Mouse (Mus musculus) cortical plate, adult 2 months (tissue): Measurements from ENCODE around the gene Cplane1.

Experiments used
- CTCF ChIP-seq: fragments of 200-500 bp; IDR thresholded peaks from 2 replicates; pipeline ENCODE4 v1.5.1; 2011; ENCODE audit warnings: mild to moderate bottlenecking, control low read depth, low read length; ENCODE audit not compliant: insufficient read depth; ENCODE audit errors: extremely low read depth
- POLR2A ChIP-seq: fragments of 200-500 bp; IDR thresholded peaks from 2 replicates; pipeline ENCODE4 v1.6.1; 2011; ENCODE audit warnings: mild to moderate bottlenecking, low read length, control low read depth; ENCODE audit not compliant: insufficient read depth; ENCODE audit errors: extremely low read depth

- no peak for TF ChIP-seq POLR2A
- no peak for TF ChIP-seq CTCF
Measured at GRCm38 (mm10) chr15:8265946-8266345, 97.0 kb downstream of the Cplane1 start.
